Mouse (Mus musculus): ENCODE measurements around the gene Fam167b.

- TF ChIP-seq EP300 (IDR thresholded peaks at IDR 0.05; ENCODE audit: low read depth) (no peak), CTCF (IDR thresholded peaks at IDR 0.05; ENCODE audit: low read depth) (no peak)
These were observed 10.5 kb upstream of the Fam167b start for GRCm38 (mm10) chr4:129588865-129589264.

Data from heart, postnatal 0 days (tissue).